Mouse (Mus musculus) heart, postnatal 0 days (tissue): ENCODE data around the gene Phldb3.

Experiments
- CTCF ChIP-seq: IDR thresholded peaks from 2 replicates; pipeline ENCODE4 v1.5.1; 2016; ENCODE audit warnings: antibody characterized with exemption, control low read depth, low read depth
- EP300 ChIP-seq: IDR thresholded peaks from 2 replicates; pipeline ENCODE4 v1.6.1; 2016; ENCODE audit warnings: antibody characterized with exemption, low read depth

DNA sequence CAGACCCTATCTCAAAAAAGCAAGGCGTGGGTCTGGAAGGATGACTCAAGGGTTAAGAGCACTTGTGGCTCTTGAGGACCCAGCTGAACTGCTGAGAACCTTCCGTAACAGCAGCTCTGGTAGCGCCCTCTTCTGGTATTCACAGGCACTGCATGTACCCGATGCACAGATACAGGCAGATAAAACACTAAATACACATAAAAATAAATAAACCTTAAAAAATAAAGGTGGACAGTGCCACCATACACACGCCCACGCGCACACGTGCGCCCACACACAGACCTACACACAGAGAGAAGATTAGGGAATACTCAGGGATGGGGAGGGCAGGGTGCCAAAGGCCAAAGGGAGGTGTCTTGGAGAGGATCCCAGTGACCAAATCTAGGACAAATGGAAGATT, 31.9 kb downstream of the Phldb3 start:
- peak; percentile 50 for TF ChIP-seq CTCF
- no peak for TF ChIP-seq EP300
